8 mouse cellular contexts compared by ENCODE assay signal in genomic region chr11:35693136-35693535, GRCm38 (mm10).
A peak's percentile ranks its signal among the peaks of the same experiment; 100 is the strongest.
DNase-seq lines count a peak whose midpoint lies in the region; ATAC-seq and TF ChIP-seq lines count a peak whose summit lies in the region.

No protein-coding gene starts in this region.

- no peak overlapping the region for H3K27ac ChIP-seq in spleen, adult 2 months (ENCODE audit: insufficient read depth, low read length)
- H3K27ac ChIP-seq in forebrain, embryonic 13.5 days, result no peak overlapping the region
- H3K27ac ChIP-seq in hindbrain, postnatal 0 days, result no peak overlapping the region
- no peak overlapping the region for H3K27ac ChIP-seq in limb, embryonic 13.5 days
- H3K27ac ChIP-seq in neural tube, embryonic 15.5 days (replicated peaks), result no peak overlapping the region

- peak; percentile 74; the same call in 1 of the 2 replicates for TF ChIP-seq CTCF in spleen, adult 2 months (IDR thresholded peaks at IDR 0.05; ENCODE audit: extremely low read depth, insufficient read depth, insufficient read length, insufficient replicate concordance)
- peak; percentile 97 for TF ChIP-seq CTCF in hindbrain, postnatal 0 days (IDR thresholded peaks at IDR 0.05; ENCODE audit: low read depth)

- no peaks in the 10 kb centered on the region; the same call in 1 of the 2 replicates for H3K9me3 ChIP-seq in forebrain, embryonic 13.5 days (replicated peaks)
- H3K9me3 ChIP-seq in hindbrain, postnatal 0 days (ENCODE audit: low read length), result no peaks in the 10 kb centered on the region
- H3K9me3 ChIP-seq in limb, embryonic 13.5 days, result no peaks in the 10 kb centered on the region
- H3K9me3 ChIP-seq in neural tube, embryonic 15.5 days (replicated peaks), result no peaks in the 10 kb centered on the region

- H3K36me3 ChIP-seq in spleen, adult 2 months (ENCODE audit: control insufficient read depth, insufficient read depth, low read length), result no peaks in the 10 kb centered on the region
- no peaks in the 10 kb centered on the region for H3K36me3 ChIP-seq in forebrain, embryonic 13.5 days (ENCODE audit: poor library complexity, severe bottlenecking)
- H3K36me3 ChIP-seq in hindbrain, postnatal 0 days (ENCODE audit: insufficient read depth, low read length), result no peaks in the 10 kb centered on the region
- H3K36me3 ChIP-seq in limb, embryonic 13.5 days, result peaks cover 21% of the 10 kb centered on the region
- H3K36me3 ChIP-seq in neural tube, embryonic 15.5 days, result peaks cover 7% of the 10 kb centered on the region; the same call in 1 of the 2 replicates

- H3K4me1 ChIP-seq in spleen, adult 2 months (ENCODE audit: control insufficient read depth, insufficient read depth, insufficient read length), result no peaks in the 10 kb centered on the region
- H3K4me1 ChIP-seq in forebrain, embryonic 13.5 days, result no peaks in the 10 kb centered on the region
- H3K4me1 ChIP-seq in hindbrain, postnatal 0 days (ENCODE audit: insufficient read depth, low read length), result no peaks in the 10 kb centered on the region
- H3K4me1 ChIP-seq in limb, embryonic 13.5 days, result 0 out of 2 replicates have a peak, but pooled peaks cover 4% of the 10 kb centered on the region
- no peaks in the 10 kb centered on the region for H3K4me1 ChIP-seq in neural tube, embryonic 15.5 days

- peak; percentile 0 to 20 for DNase-seq in spleen, adult 2 months (ENCODE audit: low read depth in 1 of 2, low spot score in 2 of 2)
- DNase-seq in spleen, postnatal 36 days (ENCODE audit: low spot score in 2 of 2), result no peak
- peak; percentile 10 for DNase-seq in c-Kit-positive CD71-positive TER-119-negative erythroid progenitor cells, embryonic 14.5 days (ENCODE audit: low read depth)
- peak; percentile 85 for DNase-seq in hindbrain, postnatal 0 days (ENCODE audit: low spot score)
- peak; percentile 51 to 73 for DNase-seq in urinary bladder, postnatal 4 days (ENCODE audit: low spot score in 2 of 2)

- TF ChIP-seq POLR2A in spleen, adult 2 months (IDR thresholded peaks at IDR 0.05; ENCODE audit: low read depth, low read length), result no peak

- WGBS in spleen, adult 2 months, result 21% methylated on average over 5 of the region's 5 CpGs
- WGBS in forebrain, embryonic 13.5 days, result 9% methylated on average over 5 of the region's 5 CpGs
- WGBS in hindbrain, postnatal 0 days, result 13% methylated on average over 5 of the region's 5 CpGs
- 9% methylated on average over 5 of the region's 5 CpGs for WGBS in limb, embryonic 13.5 days
- 16% methylated on average over 5 of the region's 5 CpGs for WGBS in neural tube, embryonic 15.5 days

- no peak overlapping the region for H3K4me2 ChIP-seq in forebrain, embryonic 13.5 days
- H3K4me2 ChIP-seq in hindbrain, postnatal 0 days (ENCODE audit: low read depth, low read length), result no peak overlapping the region
- no peak overlapping the region for H3K4me2 ChIP-seq in limb, embryonic 13.5 days (replicated peaks)
- H3K4me2 ChIP-seq in neural tube, embryonic 15.5 days, result no peak overlapping the region

- no peak overlapping the region for H3K9ac ChIP-seq in forebrain, embryonic 13.5 days
- no peak overlapping the region for H3K9ac ChIP-seq in hindbrain, postnatal 0 days (replicated peaks; ENCODE audit: low read length)
- no peak overlapping the region for H3K9ac ChIP-seq in limb, embryonic 13.5 days
- H3K9ac ChIP-seq in neural tube, embryonic 15.5 days (replicated peaks), result no peak overlapping the region

- no peaks in the 10 kb centered on the region for H3K27me3 ChIP-seq in spleen, adult 2 months (ENCODE audit: control insufficient read depth, insufficient read depth, low read length)
- peaks cover 36% of the 10 kb centered on the region for H3K27me3 ChIP-seq in forebrain, embryonic 13.5 days
- H3K27me3 ChIP-seq in hindbrain, postnatal 0 days (ENCODE audit: insufficient read depth, low read length), result no peaks in the 10 kb centered on the region
- H3K27me3 ChIP-seq in limb, embryonic 13.5 days, result no peaks in the 10 kb centered on the region
- H3K27me3 ChIP-seq in neural tube, embryonic 15.5 days (replicated peaks), result no peaks in the 10 kb centered on the region

- H3K4me3 ChIP-seq in spleen, adult 2 months (ENCODE audit: extremely low read depth, insufficient read depth, insufficient read length), result no peak overlapping the region
- no peak overlapping the region for H3K4me3 ChIP-seq in forebrain, embryonic 13.5 days
- no peak overlapping the region for H3K4me3 ChIP-seq in hindbrain, postnatal 0 days (ENCODE audit: low read length)
- H3K4me3 ChIP-seq in limb, embryonic 13.5 days, result no peak overlapping the region
- H3K4me3 ChIP-seq in neural tube, embryonic 15.5 days (replicated peaks), result no peak overlapping the region

- ATAC-seq in forebrain, embryonic 13.5 days, result peak; percentile 59
- ATAC-seq in hindbrain, postnatal 0 days, result peak; percentile 75
- peak; percentile 60 for ATAC-seq in limb, embryonic 13.5 days (ENCODE audit: low FRiP score, low read depth)
- peak; percentile 28; the same call in 1 of the 2 replicates for ATAC-seq in neural tube, embryonic 15.5 days (ENCODE audit: low FRiP score)

Comparison
In these comparisons a context has a peak if more than half of its experiments do, and no peak if none do; other contexts are left out.
1. DNase-seq: peak in spleen, adult 2 months (2 of 2), c-Kit-positive CD71-positive TER-119-negative erythroid progenitor cells, embryonic 14.5 days (single experiment), hindbrain, postnatal 0 days (single experiment) and urinary bladder, postnatal 4 days (2 of 2); none in spleen, postnatal 36 days (0 of 2).
2. Peak in every context shown above with its lines, with median percentiles within 50 percentile points of each other: ATAC-seq.